Mouse (Mus musculus) retina, postnatal 7 days (tissue): Measurements from ENCODE around the gene Cd55b.
"Not testable (repeated sequence)": the region's sequence is repeated elsewhere in the genome, so short reads cannot be mapped to it uniquely, and the experiment has no call there.

Experiments used
- DNase-seq: peaks from one replicate; pipeline ENCODE4 v3.0.0-alpha.2; 2012; ENCODE audit warnings: low read depth, low spot score

Gene Cd55b

DNA sequence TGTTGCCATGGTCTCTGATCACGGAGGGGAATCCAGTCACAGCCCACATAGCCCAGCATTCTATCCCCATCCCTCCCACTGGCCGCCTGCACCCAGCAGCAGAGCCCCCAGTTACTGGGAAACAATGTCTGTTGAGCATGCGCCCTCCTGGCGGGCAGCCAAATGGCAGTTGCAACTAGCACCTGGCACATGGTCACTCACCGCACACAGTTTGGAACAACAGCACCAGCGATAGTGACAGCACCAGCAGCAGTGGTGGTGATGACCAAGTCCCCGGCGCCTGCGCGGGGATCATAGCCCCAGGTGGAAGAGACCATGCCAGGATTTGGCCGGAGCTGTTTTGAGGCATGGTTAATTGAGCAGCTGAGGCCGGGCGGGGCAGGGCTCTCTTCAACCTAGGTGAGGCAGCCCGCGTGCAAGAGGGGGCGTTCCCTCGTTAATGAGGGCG lies at the start of gene Cd55b:
Cd55b (minus strand) TSS at position 346 of the 448 bp plus-strand sequence.
- no peak for DNase-seq

DNA sequence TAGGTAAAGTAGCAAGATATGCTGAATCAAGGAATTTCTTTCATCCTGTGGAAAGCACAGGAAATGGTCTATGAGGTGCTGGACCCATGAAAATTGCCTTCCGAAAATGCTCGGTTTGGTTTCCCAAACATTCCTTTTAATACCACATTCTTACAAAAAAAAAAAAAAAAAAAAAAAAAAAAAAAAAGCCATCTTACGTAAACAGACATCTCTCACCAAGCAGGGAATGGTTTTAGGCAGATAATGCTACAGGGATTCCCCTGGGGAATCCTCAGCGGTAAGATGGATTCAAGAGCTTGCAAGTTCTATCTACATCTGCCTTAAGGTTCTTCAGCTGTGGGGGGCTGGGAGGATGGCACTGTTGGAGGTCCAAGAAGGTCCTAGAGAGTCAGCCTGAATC lies 47.3 kb upstream of the Cd55b start:
- DNase-seq = no peak

DNA sequence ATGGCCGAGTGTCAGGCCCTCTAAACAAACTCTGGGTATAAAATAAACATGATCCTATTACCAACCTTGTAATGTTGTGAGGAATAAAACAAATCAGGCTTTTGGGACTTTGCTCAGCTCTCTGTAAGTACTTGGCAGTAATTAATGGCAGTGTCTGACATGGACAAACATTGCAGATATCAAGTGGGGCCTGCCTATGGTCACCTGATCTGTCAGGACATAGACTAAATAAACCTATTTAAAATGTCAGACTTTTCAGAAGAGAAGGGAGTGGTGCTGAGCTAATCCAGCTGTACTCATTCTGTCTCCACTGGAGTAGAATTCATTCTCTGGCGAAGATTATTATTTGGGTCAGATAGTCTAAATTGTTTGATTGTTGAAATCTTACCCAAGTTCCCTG lies 44.6 kb upstream of the Cd55b start:
- no peak for DNase-seq

DNA sequence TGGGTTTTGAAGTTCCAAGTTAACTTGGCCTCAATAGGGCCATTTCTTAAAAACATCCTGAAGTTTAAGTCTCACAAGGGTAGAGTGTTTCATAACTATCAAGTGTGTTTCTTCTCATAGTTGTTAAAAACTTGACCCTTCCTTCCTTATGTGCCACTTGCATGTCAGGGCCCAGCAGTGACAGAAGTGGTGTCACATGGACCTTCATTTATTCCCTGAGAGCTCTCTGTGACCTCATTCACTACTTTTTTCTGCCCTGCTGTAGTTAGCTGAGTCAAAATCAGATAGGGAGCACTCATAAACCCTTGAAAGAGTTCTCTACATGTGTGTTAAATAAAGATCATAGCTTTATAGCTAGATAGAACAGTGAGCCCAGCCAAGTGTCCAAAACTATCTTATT lies 41.4 kb upstream of the Cd55b start:
- DNase-seq = no peak

DNA sequence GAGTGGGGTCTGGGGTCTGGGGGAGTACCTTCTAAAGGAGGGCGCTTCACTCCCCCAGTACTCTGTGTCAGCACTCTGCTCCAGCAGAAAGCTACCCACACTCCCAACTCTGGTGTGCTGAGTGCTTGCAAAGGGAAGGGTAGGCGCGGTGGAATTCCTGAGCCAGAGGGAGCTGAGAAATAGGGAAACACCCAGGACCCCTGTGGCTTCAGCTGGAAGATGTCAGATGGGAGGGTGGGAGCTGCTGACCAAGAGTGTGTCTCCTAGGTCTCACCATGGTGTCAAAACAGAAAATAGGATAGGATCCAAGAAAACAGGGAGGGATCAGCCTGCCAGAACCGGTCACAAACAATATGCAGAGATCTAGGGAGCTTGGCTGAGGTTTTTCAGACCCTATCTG lies 40.1 kb upstream of the Cd55b start:
- no peak for DNase-seq

DNA sequence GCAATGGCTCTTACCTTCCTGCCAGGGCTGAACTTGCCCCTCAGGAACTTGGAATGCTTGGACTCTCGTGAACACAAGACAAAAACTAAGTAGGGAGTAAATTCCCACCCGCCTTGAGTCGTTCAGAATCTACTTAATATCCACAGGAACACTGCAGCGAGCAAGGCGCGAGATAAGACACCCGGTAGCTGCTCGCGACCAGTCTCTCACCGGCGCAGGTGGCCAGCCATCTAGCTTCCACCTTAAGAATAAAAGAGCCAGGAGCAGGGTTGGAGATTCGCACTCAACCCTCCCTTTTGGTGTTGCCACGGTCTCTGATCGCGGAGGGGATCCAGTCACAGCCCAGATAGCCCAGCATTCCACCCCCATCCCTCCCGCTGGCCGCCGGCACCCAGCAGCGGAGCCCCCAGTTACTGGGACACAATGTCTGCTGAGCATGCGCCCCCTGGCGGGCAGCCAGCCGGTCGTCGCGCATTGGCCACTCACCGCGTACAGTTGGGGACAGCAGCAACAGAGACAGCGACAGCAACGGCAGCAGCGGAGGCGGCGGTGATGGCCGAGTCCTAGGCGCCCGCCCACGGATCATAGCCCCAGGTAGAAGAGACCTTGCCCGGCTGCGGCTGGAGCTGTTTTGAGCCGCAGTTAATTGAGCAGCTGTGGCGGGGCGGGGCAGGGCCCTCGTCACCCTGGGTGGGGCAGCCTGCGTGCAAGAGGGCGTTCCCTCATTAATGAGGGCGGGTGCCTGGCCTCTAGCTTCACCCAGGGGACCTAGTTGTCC lies 39.5 kb upstream of the Cd55b start, which contains the start of gene Cd55:
Cd55 (minus strand) TSS at position 661 of the 778 bp plus-strand sequence.
- peak; percentile 68 for DNase-seq

DNA sequence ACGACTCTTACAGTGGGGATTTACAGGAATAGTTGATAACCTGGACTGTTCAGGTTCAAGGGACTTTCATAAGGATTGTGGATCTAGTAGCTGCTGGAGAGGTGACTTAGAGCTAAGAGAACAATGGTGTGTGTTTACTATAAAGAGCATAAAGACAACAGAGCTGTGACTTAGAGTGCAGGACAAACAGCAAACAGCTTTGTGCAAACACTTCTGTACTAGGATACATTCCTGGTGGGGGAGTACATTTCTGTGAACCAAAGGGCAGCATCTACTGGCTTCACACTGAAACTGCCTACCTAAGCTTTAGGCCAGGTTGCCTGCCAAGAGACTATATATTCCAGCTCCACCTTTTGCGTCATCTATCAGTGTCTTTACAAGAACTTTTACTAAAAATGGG lies 32.3 kb upstream of the Cd55b start:
- DNase-seq = no peak

DNA sequence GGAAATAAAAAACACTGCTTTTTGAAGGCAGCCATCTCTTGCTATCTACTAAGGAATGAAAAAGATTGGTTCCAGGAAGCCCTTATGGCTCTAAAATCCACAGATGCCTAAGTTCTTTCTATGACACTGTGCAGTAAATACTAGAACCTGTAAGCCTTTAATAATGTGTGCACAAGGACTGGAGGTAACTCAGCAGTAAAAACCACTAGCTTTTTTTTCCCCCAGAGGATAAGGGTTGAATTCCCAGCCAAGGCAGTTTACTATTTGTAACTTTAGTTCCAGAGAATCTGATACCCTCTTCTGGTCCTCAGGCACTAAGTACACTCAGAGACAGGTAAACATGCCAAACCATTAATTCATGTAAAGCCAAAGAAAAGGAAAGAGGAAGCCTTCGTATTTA lies 20.1 kb upstream of the Cd55b start:
- not testable (repeated sequence) for DNase-seq

DNA sequence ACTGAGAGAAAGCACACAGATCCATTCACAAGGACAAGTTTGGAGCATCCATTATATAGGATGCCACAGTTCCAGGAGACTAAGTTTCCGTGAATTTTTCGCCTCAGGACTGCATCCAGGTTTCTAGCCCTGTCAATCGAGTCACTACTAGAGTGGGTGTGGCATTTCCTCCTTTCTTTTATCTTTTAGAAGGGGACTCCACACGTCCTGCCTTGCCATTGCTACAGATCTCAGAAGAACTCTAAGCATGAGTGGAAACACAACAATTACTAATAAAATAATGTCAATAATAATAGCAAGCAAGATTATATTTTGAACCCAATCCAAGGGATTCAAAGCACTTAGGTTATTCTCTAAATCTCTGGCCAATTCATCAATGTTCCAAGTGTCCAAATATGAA lies 8.1 kb upstream of the Cd55b start:
- DNase-seq = no peak

DNA sequence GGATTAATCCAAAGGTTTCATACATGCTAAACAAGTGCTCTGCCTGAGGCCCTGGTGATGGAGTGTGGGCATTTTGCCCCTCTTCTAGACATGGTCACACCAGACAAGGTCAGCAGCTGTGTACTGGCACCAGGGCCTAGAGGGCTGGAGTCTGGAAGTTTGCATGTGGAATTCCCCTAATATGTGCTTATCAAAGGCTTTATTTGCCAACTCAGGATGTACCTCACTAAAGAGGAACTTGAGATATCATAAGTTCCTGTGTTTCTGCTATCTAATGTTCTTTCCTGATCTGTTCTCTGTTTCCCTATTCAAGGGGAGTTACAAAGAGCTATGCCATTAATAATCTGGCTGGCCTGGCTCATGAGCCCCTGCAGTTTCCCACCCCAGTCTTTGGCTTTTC lies 5.9 kb upstream of the Cd55b start:
- not testable (repeated sequence) for DNase-seq

DNA sequence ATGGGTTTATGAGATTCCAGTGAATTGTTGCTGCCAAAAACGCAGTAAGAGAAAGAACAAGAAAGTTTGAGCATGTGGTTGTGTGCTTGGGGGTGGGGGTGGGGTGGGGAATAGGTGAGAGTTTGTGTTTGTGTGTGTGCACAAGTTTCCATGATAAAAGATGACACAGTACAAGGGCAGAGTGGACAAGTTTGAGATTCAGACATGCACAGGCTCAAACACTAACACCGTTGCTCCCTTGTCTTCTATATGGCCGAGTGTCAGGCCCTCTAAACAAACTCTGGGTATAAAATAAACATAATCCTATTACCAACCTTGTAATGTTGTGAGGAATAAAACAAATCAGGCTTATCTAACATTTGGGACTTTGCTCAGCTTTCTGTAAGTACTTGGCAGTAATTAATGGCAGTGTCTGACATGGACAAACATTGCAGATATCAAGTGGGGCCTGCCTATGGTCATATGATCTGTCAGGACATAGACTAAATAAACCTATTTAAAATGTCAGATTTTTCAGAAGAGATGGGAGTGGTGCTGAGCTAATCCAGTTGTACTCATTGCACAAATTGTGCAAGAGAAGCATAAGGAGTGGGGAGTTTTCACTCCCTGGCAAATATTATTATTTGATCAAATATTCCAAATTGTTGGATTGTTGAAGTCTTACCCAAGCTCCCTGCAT lies 4.5 kb upstream of the Cd55b start:
- DNase-seq = not testable (repeated sequence)

DNA sequence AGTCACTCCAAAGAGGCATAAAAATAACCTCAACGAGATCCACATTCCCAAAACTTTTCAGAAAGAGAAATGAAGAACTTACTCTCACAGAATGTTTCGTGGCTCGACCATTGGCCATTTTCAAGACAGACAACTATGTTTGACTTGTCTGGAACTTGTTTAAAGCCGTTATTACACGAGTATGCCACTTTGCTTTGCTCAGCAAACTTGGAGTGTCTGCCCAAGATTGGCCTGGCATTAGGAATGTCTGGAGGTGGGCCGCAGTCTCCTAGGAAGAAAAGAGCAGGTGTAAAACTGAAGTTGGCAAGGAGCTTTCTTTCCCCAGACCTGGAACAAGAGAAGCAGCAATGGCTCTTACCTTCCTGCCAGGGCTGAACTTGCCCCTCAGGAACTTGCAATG lies 776 bp downstream of the Cd55b start:
- DNase-seq = not testable (repeated sequence)

DNA sequence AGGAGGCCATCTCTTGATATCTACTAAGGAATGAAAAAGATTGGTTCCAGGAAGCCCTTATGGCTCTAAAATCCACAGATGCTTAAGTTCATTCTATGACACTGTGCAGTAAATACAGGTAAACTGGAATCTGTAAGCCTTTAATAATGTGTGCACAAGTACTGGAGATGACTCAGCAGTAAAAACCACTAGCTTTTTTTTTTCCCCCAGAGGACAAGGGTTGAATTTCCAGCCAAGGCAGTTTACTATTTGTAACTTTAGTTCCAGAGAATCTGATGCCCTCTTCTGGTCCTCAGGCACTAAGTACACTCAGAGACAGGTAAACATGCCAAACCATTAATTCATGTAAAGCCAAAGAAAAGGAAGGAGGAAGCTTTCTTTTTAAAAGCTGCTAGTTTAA lies 25.7 kb downstream of the Cd55b start:
- not testable (repeated sequence) for DNase-seq

DNA sequence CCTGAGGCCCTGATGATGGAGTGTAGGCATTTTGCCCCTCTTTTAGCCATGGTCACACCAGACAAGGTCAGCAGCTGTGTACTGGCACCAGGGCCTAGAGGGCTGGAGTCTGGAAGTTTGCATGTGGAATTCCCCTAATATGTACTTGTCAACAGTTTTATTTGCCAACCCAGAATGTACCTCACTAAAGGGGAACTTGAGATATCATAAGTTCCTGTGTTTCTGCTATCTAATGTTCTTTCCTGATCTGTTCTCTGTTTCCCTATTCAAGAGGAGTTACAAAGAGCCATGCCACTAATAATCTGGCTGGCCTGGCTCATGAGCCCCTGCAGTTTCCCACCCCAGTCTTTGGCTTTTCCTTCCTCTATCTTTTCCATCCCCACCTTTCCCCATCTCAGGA lies 35.5 kb downstream of the Cd55b start:
- not testable (repeated sequence) for DNase-seq

DNA sequence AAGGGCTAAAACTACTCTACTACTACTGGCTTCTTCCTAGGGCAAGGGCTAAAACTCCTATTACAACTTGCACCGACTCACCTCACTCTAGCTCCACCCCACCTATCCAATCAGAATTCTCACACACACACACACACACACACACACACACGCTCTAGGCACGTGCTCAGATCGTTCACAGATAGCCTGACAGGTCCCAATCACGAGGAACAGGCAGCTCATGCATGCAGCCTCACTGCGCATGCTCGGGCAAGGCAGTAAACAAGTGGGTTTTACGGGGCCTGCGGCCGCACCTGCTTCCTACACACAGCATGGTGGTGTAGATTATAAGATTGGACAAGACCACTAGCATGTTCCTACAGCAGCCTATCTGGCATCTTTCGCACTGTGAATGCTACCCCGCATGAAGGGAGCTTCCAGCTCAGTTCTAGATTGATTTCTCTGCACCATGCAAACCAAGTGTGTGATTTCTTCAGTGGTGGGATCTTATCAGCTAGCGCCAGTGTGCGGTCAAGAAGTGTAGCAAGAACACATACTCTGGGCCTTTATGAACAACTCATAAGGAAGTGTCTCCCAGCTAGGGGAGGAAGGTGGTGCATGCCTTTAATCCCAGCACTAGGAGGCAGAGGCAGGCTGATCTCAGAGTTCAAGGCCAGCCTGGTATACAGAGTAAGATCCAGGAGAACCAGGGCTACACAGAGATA lies 44.9 kb downstream of the Cd55b start:
- DNase-seq = no peak

DNA sequence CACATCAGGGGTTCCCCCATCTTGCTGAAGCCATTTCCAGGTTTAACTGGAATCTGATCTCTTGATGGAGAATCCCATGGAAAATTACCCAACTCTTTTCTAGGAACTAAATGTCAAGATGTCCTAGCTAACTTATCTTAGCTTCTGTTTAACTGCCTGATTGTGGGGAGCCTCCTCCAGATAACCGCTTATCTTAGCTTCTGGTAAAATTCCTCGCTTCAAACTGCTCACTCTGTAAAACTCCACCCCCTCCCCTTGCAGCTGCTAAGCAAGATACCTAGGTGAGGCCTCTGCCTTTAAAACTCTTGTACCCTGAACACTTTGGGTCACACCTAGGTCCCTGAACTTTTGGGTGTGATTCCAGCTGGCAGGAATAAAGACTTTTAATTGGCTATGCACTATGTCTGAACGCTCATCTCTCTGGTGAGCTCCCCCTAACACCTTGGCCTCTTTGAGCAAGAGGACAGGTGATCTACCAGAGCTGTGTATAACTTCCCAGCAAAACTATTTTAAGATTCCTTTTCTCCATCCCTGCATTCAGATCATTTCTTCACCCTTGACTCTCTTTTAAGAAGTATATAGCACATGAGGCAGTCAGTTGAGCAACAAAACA lies 48.5 kb downstream of the Cd55b start:
- no peak for DNase-seq

DNA sequence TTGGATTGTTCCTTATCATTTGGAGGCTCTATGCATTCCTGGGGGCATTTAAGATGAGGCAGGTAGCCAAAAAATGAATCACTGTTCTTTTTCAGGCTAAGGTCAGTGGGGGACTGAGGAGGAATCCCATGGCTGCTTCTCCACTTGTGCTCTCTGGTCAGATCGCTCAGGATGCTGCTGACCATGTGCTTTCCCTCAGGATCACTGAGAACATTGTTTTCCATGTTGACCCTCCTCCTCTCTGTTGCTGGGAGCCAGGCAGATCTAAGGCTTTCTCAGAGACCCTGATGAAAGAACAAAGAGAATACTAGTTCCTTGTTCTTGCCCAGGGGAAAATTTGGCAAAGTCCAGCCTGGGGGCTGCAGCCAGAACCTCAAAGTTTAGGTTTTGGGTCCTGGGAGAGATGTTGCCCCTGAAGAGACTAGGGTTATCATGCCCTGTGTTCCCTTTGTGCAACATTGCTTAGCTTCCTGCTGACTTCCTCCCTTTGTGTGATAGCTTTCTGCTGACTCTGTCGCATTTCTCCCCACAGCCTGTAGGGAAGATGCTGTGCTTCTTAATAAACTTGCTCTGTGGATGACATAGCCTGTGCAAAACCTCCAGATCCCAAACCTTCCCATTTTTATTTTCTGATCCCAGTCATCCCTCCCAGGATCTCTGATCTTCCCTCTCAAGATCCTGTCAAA lies 49.3 kb downstream of the Cd55b start:
- no peak for DNase-seq

DNA sequence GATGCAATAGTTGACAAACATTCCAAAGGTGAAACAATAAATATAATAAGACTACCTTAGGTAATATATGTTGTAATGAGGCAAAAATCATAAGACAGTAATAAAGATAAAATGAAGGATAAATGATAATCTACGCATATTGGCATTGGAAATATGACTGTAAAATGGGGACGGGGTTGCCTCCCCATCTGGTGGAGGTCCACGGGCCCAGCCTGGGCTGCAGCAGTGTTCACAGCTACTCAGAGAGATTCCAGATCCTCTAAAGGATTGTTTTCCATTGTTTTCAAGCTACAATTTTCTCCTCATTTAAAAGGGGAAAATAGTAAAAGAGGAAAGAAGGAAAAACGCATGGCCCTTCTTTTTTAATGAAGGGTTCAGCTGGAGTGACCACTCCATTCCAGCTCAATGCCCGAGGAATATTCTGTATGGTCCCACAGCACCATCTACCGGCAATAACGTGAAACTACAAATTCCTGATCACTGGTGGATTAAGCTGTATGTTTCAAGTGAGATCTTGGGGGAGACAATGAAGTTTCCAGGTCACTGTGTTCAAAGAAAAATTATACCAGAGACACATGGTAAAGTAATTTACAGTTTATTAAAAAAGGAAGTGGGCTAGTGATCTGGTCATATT lies 50.8 kb downstream of the Cd55b start:
- peak; percentile 65 for DNase-seq

DNA sequence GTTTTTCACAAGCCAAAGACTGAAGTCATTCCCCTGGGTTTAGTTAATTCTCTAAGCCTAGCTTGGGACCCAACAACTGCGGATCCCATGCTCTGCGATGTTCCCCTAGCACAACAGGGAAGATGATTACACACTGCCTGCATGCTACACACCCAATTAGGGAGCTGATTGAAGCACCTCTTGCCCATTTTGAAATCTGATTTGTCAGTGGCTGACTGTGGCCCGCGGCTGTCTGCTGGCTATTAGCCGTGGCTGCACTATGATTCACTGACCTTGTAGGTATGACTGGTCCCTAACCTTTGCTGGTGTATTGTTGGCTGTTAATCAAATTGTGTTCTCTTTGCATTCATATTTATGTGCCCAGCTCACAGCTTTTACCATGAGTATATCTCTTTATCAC lies 51.5 kb downstream of the Cd55b start:
- no peak for DNase-seq

DNA sequence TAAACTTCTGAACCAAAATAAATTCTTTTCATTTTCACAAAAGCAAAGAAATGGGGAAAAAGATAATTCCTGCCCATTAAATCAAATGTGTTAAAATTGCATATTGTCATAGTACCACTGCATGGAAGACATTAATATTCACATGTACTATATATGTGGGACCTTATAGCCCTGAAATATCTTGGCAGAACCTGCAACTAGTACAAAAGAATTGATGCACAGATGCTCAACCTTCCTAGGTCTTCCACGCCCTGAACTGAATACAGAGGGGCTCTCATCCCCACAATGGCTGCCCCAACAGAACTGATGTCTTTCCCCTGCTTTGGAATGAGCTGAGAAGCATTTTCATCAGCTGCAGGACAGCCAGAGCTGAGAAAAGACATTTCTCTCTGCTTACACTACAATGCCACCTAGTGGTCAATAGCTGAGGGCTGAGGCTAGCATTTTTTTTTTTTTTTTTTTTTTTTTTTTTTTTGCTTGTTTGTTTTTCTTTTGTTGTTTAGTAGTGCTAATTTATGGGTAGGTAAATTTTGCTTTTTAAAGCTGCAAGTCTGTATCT lies 72.7 kb downstream of the Cd55b start:
- DNase-seq = peak; percentile 41

DNA sequence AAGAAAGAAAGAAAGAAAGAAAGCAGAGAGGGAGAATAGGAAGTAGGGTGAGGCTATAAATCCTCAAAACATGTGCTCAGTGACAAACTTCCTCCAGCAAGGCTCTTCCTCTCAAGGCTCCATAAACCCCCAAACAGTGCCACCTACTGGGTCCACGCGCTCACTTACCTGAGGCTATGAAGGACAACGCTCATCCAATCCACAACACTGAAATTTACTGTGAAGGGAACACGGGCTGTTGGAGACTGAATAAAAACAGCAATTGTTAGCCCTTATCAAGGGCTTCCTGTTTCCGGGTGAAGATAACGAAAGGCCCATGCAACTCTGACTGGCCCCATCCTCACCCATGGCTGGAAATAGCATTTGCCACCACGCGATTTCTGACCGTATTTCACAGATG lies 80.4 kb downstream of the Cd55b start:
- no peak for DNase-seq
